In the genomic region with DNA sequence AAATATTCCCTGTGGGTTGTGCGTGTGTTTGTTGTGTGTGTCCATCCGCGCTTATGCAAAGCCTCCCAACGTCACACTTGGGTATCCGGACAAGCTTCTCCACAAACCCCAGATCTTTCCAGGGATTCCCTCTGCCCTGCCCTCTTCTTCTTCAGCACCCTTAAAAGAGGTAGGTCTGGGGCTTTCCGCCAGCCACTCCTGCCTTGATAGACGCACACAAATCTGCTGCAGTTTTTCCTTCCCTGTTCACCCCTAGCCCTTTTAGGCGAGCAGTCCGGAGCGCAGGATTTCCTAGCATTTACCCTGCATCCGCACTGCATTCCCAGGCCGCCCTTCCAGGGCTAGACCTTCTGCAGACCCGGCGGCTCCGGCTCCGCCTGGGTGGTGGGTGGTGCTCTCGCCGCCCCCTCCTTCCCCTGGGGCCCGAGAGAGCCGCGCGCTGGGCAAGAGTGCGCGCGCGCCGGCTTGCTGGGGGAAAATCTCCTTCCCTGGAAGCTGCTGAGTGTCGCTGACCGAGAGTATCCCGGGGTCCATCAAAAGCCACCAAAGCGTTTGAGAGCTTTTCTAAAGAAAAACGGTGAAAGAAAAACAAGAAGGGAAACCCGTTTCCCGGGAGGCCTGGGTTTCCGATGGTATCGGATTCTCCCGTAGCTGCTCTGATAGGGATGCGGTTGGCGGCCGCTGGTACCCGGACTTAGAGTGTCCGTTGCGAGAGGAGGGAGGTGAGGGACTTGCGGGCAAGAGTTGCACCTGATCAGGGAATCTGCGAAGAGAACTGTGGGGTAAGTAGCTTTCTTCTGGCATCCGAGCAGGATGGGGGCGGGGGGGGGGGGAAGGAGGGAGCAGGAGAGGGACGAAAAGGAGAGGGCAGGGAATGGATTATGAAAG, we compare ENCODE assay signal across 8 mouse cellular contexts. TPM values are rescaled to one million over a fixed set of nuclear protein-coding genes. Genes with fewer than 3 reads are reported as not detected.
DNase-seq lines count a peak whose midpoint lies in the region; ATAC-seq lines count a peak whose summit lies in the region.
"Had no signal": no experiment of that assay in that cellular context is flagged by ENCODE, and none has a peak within 500 bp of the region (broad histone marks: within the 10 kb centered on the region; RNA-seq: fewer than 3 reads in every experiment).

A gene (plus strand): TSS at position 88 of the 888 bp plus-strand sequence.

- H3K9ac ChIP-seq in neural tube, embryonic 11.5 days (ENCODE audit: low read length) = no peak within 1 kb of the TSS; the same call in 1 of the 2 replicates

- 0 out of 2 replicates have a peak, but pooled peaks have one; percentile 49 for ATAC-seq in neural tube, embryonic 11.5 days (ENCODE audit: insufficient read depth, low FRiP score, low TSS enrichment)

- no peaks in the 10 kb centered on the region for H3K36me3 ChIP-seq in forebrain, embryonic 10.5 days (replicated peaks)
- no peaks in the 10 kb centered on the region for H3K36me3 ChIP-seq in neural tube, embryonic 11.5 days (ENCODE audit: control insufficient read depth, insufficient read depth, low read length)

- peaks cover 30% of the 10 kb centered on the region for H3K4me1 ChIP-seq in forebrain, embryonic 10.5 days
- H3K4me1 ChIP-seq in neural tube, embryonic 11.5 days (ENCODE audit: control insufficient read depth, insufficient read depth, low read length) = peaks cover 6% of the 10 kb centered on the region; the same call in 1 of the 2 replicates

- H3K4me3 ChIP-seq in forebrain, embryonic 10.5 days = peak within 1 kb of the TSS; percentile 60
- H3K4me3 ChIP-seq in neural tube, embryonic 11.5 days (ENCODE audit: low read depth, low read length) = peak within 1 kb of the TSS; percentile 54

- H3K27me3 ChIP-seq in forebrain, embryonic 10.5 days (ENCODE audit: poor library complexity, severe bottlenecking) = peaks cover 72% of the 10 kb centered on the region
- peaks cover 34% of the 10 kb centered on the region for H3K27me3 ChIP-seq in neural tube, embryonic 11.5 days (ENCODE audit: control insufficient read depth, insufficient read depth, low read length)

- H3K9me3 ChIP-seq in forebrain, embryonic 10.5 days = no peaks in the 10 kb centered on the region
- H3K9me3 ChIP-seq in neural tube, embryonic 11.5 days (ENCODE audit: control insufficient read depth, low read length) = no peaks in the 10 kb centered on the region

- DNase-seq in ES-CJ7 (ENCODE audit: low read depth, low spot score) = peak; percentile 16
- peak; percentile 40 for DNase-seq in R1 (ENCODE audit: low read depth, low spot score)
- DNase-seq in forebrain, embryonic 10.5 days (ENCODE audit: extremely low spot score, low spot score) = peak; percentile 43
- DNase-seq in layer of hippocampus, postnatal 10 days (ENCODE audit: low spot score in 2 of 2) = peak; percentile 18 to 37
- peak; percentile 62 for DNase-seq in neural tube, embryonic 11.5 days (ENCODE audit: low spot score)
- DNase-seq in T-cell, adult 2 months (ENCODE audit: low spot score) = no peak
- DNase-seq in lung, postnatal 25 days (ENCODE audit: low spot score) = no peak

- no peak within 1 kb of the TSS for H3K27ac ChIP-seq in forebrain, embryonic 10.5 days
- no peak within 1 kb of the TSS for H3K27ac ChIP-seq in neural tube, embryonic 11.5 days (ENCODE audit: low read depth, low read length)

- H3K4me2 ChIP-seq in neural tube, embryonic 11.5 days (ENCODE audit: low read depth) = peak within 1 kb of the TSS; percentile 91

- under 1% methylated on average over 47 of the region's 48 CpGs for WGBS in forebrain, embryonic 10.5 days
- WGBS in neural tube, embryonic 11.5 days = 0% methylated on average over 46 of the region's 48 CpGs

RNA-seq across cellular contexts. Expression of the gene that starts here (rescaled TPM):
- 0.25 and 0.41 TPM in 2 replicates for polyA plus RNA-seq in forebrain, embryonic 10.5 days (2016; fragmentation: Nextera tagmentation; extraction: Ambion mirVana)
- 10 to 100 TPM; 27.5 to 28.1 TPM for total RNA-seq in layer of hippocampus, postnatal 10 days (2021)
- 3.0 and 3.6 TPM in 2 replicates for polyA plus RNA-seq in neural tube, embryonic 11.5 days (2014; fragmentation: Nextera tagmentation; extraction: Ambion mirVana)
- total RNA-seq: neutrophil, adult 5-6 weeks had no signal

Comparison
In these comparisons a context has a peak if more than half of its experiments do, and no peak if none do; other contexts are left out.
1. Peak in DNase-seq and H3K4me3 ChIP-seq in forebrain, embryonic 10.5 days; RNA of the gene not detected or under 1 TPM.
2. DNase-seq: peak in ES-CJ7 (single experiment), R1 (single experiment), layer of hippocampus, postnatal 10 days (2 of 2) and neural tube, embryonic 11.5 days (single experiment); none in T-cell, adult 2 months (single experiment) and lung, postnatal 25 days (single experiment).